Mouse (Mus musculus): ENCODE data around the gene Eme1.

DNA sequence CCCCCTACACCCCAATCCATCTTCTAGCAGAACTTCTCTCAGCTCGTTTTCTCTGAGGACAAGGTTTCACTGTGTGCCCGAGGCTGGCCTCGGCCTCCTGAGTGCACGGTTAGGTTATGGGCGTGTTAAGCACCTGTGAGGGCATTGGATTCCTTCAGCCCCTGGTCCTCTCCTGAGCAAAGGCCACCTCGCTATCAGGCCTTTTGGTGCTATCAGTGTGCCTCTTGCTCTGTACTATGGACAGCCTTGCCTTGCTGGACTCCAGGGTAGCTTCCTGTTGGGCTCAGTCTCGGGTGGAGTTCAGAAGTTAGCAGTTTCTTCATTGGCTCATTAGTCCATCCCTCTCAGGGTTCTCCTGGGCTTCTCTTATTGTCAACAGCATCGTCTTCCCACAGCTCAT, 20.8 kb downstream of the Eme1 start:
- TF ChIP-seq CTCF (IDR thresholded peaks at IDR 0.05; ENCODE audit: control insufficient read depth, insufficient read depth, low read length), result no peak
- TF ChIP-seq POLR2A (IDR thresholded peaks at IDR 0.05; ENCODE audit: borderline replicate concordance, control insufficient read depth, low read depth, low read length), result no peak
